Mouse (Mus musculus) heart, postnatal 0 days (tissue): ENCODE measurements around the gene Flywch1.
"Not testable (repeated sequence)": the region's sequence is repeated elsewhere in the genome, so short reads cannot be mapped to it uniquely, and the experiment has no call there.

ENCODE experiments used
- CTCF ChIP-seq: IDR thresholded peaks from 2 replicates; pipeline ENCODE4 v1.5.1; 2016; ENCODE audit warnings: antibody characterized with exemption, control low read depth, low read depth
- EP300 ChIP-seq: IDR thresholded peaks from 2 replicates; pipeline ENCODE4 v1.6.1; 2016; ENCODE audit warnings: antibody characterized with exemption, low read depth

DNA sequence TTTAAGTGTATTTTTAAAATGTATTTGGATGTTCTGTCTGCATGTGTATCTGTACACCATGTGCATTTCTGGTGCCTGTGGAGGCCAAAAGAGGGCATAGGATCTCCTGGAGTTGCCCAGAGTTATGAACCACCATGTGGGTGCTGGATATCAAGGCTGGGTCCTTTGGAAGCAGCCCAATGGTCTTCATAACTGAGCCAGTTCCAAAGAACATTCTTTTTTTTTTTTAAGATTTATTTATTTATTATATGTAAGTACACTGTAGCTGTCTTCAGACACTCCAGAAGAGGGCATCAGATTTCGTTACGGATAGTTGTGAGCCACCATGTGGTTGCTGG, 786 bp upstream of the Flywch1 start:
- not testable (repeated sequence) for TF ChIP-seq CTCF, EP300
